Mouse (Mus musculus): Measurements from ENCODE around the gene Rsrp1.

DNA sequence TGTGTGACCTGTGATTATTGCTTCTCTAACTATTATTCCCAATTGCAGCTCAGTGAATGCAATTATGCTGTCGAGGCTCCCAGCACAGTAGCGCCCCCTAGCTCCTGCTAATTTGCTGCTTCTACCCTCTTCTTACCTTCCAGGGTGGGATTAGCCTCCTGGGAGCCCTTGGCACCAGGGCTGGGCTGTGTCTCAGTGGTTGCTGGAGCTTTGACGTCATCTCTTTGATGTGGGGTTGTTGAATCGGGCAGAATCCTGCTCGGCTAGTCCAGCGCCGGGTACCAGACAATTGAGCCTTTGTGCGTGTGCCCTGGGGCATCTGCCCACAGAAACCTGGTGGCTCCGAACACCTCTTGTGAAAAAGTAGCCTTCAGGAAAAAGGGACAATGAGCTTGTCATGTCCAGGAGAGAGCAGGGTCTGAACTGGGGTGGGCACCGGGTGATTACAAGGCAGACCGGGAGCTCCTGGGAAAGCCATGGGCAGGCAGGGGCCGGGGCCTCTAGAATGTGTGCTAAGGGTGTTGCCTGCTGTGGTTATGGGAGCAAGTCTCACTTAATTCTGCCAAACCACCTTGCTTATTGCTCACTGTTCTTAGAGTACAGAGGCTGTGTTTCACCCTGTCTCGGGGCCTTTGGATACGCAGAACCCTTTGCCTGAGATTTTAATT, 52.0 kb downstream of the Rsrp1 start:
- TF ChIP-seq CTCF (IDR thresholded peaks at IDR 0.05; ENCODE audit: low read depth, low read length) (no peak; the same call in 1 of the 2 replicates), POLR2A (IDR thresholded peaks at IDR 0.05; ENCODE audit: borderline replicate concordance, low read depth, low read length) (no peak)
